Mouse (Mus musculus) brain, adult 10 weeks (tissue): Measurements from ENCODE around the gene Mrpl14. TPM values are rescaled to one million over a fixed set of nuclear protein-coding genes. Genes with fewer than 3 reads are reported as not detected.

ENCODE experiments used
- polyA plus RNA-seq: library from polyadenylated mRNA; stranded (reverse); fragments of 350-450 nt; fragmentation: Illumina TruSeq; extraction: RNeasy Lipid Tissue Mini Kit (QIAGEN cat#74804); gene quantifications from one replicate; pipeline ENCODE4 v1.2.3, GENCODE M21; 2015; ENCODE audit warnings: low read depth, low replicate concordance

The Mrpl14 gene
- polyA plus RNA-seq: 75.3 TPM

GRCm38 (mm10) chr17:45686093-45686619 is at the start of gene Mrpl14:
Gene Mrpl14 (plus strand): TSS chr17:45686322.

GRCm38 (mm10) chr17:45659225-45659624 is 26.9 kb upstream of the Mrpl14 start, which contains the start of gene Capn11:
Gene Capn11 (minus strand): TSS chr17:45659325.

GRCm38 (mm10) chr17:45686716-45687115 is 594 bp downstream of the Mrpl14 start, which contains the start of gene Tmem63b:
Gene Tmem63b (minus strand): TSS chr17:45686905.

GRCm38 (mm10) chr17:45733735-45734301 is 47.7 kb downstream of the Mrpl14 start, which contains the start of gene 1600014C23Rik:
Gene 1600014C23Rik (minus strand): TSS chr17:45733844.

Other genes with a start within 250 kb of the Mrpl14 start
- gene Spats1, start 210.9 kb upstream of the Mrpl14 start, polyA plus RNA-seq: 3.8 TPM
- gene Aars2, start 179.5 kb upstream of the Mrpl14 start, polyA plus RNA-seq: 18.7 TPM
- 1.3 TPM for gene Tcte1, start 162.9 kb upstream of the Mrpl14 start, polyA plus RNA-seq
- 63.3 TPM for gene Tmem151b, start 136.6 kb upstream of the Mrpl14 start, polyA plus RNA-seq
- gene Nfkbie, start 130.6 kb upstream of the Mrpl14 start, polyA plus RNA-seq: 2.3 TPM
- 43.5 TPM for gene Slc35b2, start 122.4 kb upstream of the Mrpl14 start, polyA plus RNA-seq
- gene Hsp90ab1, start 113.1 kb upstream of the Mrpl14 start, polyA plus RNA-seq: 1,536 TPM
- 33.4 TPM for gene Slc29a1, start 86.7 kb upstream of the Mrpl14 start, polyA plus RNA-seq
- not detected for gene Mymx, start 84.2 kb upstream of the Mrpl14 start, polyA plus RNA-seq
- gene Capn11, start 27.0 kb upstream of the Mrpl14 start, polyA plus RNA-seq: 0.16 TPM
- gene Tmem63b, start 583 bp downstream of the Mrpl14 start, polyA plus RNA-seq: 110 TPM
- gene 1600014C23Rik, start 47.5 kb downstream of the Mrpl14 start, polyA plus RNA-seq: not detected